Mouse (Mus musculus) cerebellum, adult 18-20 months (tissue): ENCODE results near the gene Acan.

ENCODE experiments used
- DNase-seq, 2 experiments: peaks; one replicate each; pipeline ENCODE4 v3.0.0; 2021

The Acan gene

DNA sequence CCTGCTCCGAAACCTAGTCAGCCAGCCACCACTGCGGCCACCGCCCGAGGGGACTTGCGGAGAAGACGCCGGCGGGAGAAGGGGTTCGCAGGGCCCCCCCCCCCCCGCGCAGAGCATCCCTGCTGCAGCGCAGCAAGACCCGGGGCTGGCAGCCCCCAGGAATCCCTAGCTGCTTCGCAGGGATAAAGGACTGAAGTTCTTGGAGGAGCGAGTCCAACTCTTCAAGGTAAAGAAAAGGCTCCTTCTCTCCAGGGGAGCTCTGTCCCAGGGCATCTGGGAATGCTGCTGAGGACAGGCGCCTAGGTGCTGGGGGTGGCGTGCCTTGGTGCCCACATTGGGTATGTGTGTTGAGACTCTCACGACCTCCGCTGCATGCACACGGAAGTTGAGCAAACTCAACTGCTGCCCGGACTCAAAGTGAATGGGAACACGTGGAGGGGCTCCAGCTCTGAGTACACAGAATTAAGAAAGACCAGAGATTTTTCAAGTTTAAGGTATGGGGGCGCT lies at the start of gene Acan:
Gene Acan, plus strand, starts transcription at position 101 of the 507 bp plus-strand sequence.
- no peak for DNase-seq

DNA sequence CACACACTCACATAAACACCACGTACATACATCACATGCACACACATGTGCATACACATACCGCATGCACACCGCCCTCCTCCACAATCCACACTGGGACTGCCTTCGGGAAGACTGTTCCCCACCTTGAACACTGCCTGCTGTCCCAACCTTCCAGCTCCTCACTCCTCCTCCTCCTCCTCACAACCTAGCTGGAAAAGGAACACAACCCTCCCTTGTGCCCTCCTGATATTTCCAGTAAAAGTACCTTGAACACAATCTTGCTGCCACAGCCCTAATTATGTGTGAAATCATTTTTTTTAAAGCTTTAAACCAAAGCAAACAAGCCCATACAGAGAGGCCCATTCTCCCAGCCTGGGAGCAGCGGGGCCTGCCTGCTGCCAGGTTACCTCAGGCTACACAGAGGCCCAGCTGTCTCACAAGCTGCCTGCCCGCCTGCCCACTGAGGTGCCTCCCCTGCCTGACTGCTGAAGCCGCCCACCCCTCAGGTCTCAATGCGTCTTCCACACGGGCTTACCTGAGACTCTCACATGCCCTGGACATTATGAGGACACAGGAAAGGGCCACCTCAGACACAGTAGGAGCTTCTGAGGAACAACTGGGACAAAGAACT lies 31.9 kb upstream of the Acan start:
- no peak for DNase-seq

DNA sequence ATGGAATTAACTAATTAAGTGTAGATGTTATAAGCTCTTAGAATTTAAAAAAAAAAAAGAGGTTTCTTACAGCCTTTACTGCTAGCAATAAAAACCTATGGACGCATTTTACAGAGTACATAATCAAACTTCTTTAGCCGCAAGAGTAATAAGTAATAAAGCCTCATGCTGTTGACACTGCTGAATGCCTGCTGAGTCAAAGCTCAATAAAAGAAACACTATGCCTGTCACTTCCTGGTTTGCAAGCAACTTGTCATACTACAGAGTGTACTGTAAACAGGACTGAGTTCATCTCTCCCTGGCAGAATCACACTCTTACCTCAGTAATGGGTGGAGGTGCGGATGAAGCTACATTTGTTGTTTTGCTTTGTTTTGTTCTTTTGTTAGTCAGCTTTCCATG lies 24.1 kb upstream of the Acan start:
- no peak for DNase-seq

- no peak for DNase-seq
Measured at GRCm38 (mm10) chr7:79033745-79034144, 19.5 kb upstream of the Acan start.

DNA sequence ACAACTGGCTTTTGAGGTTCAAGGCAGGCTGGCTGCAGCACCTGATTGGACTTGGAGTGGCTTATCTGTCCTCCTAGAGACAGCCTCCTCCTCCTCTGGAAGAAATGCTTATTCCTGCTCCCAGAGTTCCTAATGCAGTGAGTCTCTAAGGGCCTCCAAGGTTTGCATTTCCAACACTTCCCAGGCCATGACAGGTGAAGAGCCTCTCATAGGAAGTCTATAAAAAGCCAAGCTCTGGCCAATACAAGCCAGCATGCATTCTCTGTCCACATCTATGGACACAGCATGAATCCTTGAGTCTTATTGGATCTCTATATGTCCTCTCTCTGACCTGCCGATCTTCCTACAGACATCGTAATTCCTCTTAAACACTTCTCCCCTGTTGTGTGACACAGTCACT lies 18.8 kb upstream of the Acan start:
- DNase-seq = no peak

- no peak for DNase-seq
Measured at GRCm38 (mm10) chr7:79052081-79052480, 1.2 kb upstream of the Acan start.

- no peak for DNase-seq
Measured at GRCm38 (mm10) chr7:79052521-79053382, 531 bp upstream of the Acan start.

- DNase-seq = no peak
Measured at GRCm38 (mm10) chr7:79054111-79054510, 828 bp downstream of the Acan start.

DNA sequence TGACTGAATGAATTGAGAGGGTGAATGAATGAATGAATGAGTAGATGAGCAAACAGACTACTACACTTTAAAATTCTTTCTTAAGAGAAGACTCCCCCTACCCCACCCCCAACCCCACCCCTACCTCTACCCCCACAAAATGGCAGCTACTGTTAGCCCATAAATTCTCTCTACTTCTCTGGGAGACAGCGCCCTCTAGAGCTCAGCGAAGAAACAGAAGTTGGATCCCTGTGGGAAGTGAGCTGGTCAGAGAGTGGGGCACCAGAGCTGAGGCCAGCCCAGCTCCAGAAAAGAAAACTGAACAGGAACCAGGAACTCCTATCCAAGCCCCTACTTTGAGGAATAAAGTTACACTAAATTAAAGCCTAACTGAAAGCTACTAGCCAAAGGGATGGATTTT lies 5.3 kb downstream of the Acan start:
- DNase-seq = no peak

- no peak for DNase-seq
Measured at GRCm38 (mm10) chr7:79067466-79067865, 14.2 kb downstream of the Acan start.

DNA sequence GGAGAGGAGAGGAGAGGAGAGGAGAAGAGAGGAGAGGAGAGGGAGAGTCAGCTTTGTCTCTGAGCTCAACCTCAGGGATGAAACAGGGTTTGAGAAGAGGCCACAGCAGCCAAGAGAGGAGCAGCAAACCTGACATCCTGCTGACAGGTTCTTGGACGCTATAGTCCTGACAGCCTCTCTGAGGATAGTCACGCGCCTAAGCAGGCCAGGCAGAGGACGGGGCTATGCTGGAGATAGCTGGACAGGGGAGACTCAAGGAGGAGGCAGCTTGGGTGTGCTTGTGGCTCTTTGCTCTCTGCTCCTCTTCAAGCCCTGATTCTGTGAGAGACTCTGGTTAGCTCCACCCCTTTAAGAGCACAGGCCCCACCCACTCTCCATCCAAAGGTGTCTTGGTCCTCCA lies 14.9 kb downstream of the Acan start:
- no peak for DNase-seq

GRCm38 (mm10) chr7:79079212-79079611 lies 25.9 kb downstream of the Acan start:
- DNase-seq = no peak

DNA sequence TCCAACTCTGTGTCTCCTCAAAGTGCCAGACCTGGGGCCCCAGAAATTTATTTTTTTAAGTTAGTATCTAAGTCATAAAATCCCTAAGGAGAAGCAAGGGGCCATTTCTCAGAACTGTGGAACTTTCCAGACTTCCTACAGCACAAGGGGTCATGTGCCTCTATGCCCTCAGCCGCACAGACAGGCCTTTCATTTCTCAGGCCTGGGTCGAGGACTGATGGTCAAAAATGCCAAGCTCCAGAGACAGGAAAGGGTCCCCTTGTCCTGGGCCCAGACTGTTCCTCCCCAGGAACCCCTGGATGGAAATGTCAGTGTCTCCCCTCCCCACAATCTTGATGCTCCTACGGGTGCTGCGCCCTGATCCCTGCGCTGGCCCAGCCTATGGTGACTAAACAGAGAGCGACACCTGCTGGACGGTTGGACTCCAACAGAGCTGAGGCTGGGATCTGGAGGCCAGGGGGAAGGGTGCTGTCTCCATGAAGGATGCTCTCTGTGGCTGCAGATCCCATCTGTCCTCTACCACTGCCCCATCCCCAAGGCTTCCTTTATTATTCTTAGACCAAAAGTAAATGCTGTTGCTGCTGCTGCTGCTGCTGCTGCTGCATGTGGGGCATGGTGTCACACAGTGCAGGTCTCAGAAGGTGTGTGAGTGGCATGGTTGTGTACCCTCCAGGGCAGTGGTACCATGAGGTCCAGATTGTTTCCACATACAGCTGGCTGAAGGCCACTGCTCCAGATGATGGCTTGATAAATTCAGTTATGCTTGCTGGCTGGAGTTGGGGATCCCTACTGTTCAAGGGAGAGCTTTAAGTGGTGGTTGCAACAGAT lies 27.5 kb downstream of the Acan start:
- DNase-seq = peak; percentile 30 to 48

GRCm38 (mm10) chr7:79089111-79089510 lies 35.8 kb downstream of the Acan start:
- DNase-seq = peak; percentile 33 to 34

DNA sequence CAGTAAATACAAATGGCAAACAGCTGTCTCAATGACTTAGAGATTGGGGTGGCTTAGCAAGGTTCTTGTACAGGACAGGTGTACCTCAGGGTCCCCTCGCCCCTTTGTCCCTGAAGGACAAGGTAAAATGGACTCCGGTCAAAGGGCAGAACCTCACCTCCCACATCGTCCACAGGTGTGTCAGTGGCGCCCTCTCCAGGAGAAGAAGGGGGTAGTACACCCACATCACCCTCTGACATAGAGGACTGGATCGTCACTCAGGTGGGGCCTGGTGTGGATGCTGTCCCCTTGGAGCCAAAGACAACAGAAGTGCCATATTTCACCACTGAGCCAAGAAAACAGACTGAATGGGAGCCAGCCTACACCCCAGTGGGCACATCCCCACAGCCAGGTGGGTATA lies 43.2 kb downstream of the Acan start:
- DNase-seq = no peak

- no peak for DNase-seq
Measured at GRCm38 (mm10) chr7:79113848-79114247, 60.6 kb downstream of the Acan start.

- DNase-seq = no peak
Measured at GRCm38 (mm10) chr7:79123465-79123864, 70.2 kb downstream of the Acan start.

DNA sequence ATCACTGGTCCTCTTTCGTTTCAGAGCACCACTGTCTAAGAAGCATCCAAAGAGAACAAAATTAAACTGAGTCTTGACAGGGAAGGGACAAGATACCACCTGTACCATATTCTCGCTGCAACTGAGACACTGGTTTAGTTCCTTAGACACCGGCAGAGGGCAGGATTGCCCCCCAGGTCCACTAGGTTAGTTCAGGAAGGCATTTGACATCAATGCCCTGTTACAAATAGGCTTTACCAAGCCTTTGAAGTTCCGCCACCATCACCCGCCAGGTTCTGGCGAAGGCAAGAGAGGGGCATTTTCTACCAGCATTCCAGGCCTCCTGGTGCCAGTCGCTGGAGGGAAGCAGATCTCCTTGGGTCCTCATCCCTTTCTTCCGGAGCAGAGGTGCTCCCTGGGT lies 76.6 kb downstream of the Acan start:
- DNase-seq = no peak

DNA sequence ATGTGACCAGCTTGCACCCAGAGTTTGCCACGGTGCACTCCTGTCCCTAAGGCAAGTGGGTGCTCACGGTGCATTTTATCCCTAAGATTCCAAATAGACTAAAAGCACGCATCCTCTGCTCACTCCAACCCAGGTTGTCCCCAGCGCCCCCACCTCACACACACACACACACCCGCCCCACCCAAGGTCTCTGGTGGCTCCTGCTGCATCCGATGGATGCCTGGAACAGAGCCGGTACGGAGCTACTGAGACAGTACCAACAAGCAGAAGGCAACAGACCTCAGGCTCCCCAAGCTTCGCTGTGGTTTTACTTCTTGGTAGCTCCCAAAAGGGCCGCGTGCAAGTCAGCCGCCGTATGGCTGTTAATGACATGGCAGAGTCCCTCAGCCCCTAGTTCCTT lies 77.1 kb downstream of the Acan start:
- no peak for DNase-seq

- DNase-seq = no peak
Measured at GRCm38 (mm10) chr7:79130843-79131444, 77.7 kb downstream of the Acan start, which contains the start of gene Hapln3. Hapln3 (minus strand) TSS chr7:79131018.

DNA sequence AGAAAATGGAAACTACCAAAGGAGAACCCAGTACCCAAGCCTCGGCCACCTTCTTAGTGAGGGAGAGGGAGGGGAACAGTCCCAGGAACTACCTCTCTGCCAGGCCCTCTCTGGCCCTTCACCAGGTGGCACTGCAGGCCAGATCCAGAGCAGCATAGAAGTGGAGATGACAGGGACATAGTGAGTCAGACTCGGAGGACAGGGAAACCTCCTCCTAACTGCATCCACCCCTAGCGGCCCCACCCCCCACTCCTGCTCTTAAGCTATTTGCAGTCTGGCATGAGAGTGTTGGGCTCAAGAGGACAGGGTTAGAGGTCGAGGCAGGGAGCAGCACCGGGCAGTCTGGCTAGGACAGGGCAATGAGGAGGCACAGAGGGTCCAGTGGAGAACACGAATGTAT lies 80.1 kb downstream of the Acan start:
- no peak for DNase-seq

DNA sequence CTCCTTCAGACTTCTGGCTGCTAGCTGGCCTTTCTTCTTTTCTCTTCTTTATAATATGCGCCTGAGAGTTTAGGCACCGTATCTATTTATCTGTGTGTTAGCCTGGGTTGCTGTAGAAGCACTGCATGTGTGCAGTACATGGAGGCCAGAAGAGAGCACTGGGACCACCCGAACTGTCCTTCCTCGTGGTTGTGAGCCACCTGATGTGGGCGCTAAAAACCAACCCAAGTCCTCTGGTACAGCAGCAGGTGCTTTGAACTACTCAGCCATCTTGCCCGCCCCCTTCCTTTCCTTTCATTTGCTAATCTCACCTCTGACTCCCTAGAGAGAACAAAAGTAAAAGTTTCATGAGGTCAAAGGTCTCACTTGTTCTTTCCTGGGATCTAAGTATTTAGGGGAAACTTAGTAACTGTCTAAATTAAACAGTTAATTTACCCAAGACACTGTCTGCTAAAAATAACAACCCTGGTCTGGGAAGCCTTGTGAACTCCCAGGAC lies 86.1 kb downstream of the Acan start:
- no peak for DNase-seq
